Mouse (Mus musculus) spleen, adult 18-20 months (tissue): ENCODE measurements around the gene Adgrg6.

Experiments
- DNase-seq, 2 experiments: peaks; one replicate each; pipeline ENCODE4 v3.0.0; 2022; ENCODE audit warnings: mixed read lengths in 2 of 2

The Adgrg6 gene

DNA sequence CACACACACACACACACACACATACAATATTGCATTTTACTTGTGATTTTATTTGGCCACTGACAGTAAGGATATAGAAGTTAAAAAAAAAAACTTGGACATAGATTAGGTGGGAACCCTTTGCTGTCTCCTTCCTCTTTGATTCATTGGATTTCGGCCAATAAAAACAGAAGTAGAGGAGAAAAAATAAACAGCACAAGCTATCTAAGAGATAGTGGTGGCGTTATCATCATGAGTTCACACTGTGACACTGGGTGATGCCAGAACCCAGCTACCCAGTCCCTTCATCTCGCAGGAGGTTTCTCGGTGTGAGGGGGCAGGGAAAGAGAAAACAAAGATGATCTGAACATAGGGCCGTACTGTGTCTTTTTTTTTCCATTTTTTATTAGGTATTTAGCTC is 62.2 kb downstream of the Adgrg6 start:
- DNase-seq, result no peak

DNA sequence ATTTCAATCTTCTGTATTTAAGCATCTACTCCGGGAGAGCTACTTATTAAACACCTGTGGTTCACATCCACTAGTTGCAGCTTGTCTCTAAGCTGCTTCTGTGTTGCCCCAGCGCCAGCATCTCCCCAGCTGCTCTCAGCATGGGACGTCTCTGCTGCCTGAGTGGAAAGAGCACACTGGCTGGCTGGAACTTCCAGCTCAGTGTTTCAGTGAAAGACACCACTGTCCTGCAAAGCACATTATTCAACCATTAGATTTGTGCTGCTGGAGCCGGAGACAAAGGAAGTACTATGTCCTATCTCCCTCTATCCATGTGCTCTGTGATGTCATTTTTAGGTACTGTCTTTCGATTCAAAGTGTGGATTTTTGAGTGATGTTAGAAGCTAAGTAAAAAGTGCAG is 63.0 kb downstream of the Adgrg6 start:
- DNase-seq, result no peak

DNA sequence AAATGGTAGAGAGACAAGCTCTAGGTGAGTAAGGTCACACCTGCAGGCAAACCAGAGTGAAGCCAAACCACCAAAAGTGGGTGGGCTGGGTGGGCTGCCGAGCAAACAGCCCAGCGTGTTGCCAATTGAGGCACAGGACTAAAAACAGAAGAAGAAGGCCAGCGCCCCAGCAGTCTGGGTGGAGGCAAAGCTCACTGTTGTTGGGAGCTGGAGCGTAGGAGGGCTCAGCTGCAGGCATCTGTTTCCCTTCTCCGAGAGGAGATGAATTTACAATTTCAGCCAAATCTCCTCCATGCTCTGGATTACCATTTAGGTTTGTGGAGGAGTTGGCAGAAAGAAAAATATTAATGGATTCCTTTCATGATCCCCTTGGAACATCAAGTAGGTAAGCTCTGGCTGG is 64.5 kb downstream of the Adgrg6 start:
- DNase-seq, result no peak

DNA sequence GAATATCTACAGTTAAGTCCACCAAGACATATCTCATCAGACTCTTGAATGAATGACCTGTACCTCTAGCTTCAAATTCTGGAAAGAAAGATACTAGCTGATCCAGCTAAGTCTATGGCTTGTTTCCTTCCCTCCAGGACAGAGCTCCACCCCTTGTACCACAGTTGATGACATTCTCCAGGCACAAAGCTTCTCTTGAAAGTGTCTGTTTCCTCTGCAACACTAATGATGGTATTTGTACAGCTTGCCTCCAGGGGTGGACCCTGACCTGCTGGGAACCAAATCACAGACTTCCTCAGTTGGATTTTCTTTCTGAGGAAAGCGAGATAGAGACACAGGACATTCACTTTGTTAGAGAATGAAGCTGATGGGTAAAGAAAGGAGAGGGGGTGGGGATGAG is 69.1 kb downstream of the Adgrg6 start:
- DNase-seq, result no peak

DNA sequence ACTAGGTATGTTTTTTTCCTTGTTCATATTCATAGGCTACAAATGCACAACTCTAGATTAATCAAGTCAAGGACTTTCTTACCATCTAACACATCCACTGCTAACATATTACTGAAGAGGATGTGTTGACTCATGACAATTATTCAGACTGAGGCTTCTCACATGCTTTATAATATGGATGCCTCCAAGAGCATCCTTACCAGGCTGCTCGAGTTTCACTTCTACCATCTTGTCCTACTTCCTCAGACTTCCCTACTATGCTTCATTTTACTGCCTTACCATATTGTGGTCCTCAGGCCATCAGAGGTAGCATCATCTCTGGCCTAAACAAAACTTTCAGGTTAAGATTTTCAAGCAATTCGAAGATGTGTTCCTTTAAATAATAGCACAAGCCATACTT is 69.8 kb downstream of the Adgrg6 start:
- DNase-seq, result no peak

DNA sequence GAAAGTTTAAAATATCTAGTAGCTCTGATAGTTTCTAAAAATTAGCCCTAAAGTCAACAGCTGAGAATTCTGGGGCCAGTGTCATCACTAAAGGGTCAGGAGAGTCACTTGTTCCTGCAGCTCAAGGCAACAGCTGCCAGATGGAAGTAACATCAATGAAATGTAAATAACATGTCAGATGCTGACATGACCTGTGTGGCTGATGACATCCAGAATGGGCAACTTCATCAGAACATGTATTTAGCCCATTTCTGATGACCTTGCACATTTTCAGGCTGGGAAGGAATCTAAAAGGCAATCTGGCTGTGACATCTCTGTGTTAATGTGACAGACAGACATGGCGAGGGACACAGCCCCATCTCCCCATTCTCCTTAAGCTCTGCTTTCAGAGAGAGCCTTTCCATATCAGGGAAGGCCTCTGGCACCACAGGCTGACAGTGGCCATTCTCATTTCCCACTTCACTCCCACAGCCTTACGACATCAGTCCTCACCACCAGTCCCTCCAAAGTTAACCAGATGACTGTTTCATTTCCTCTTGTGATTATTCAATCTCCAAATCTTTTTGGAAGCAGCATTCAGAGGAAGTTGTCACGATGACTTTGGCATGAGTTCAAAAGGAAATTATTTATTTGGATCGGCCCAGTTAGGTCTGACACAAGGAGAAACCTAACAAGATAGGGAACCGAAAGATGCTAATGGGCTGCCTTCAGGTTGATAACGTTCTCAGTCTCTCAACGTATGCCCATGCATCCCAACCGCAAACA is 70.7 kb downstream of the Adgrg6 start:
- DNase-seq, result no peak

DNA sequence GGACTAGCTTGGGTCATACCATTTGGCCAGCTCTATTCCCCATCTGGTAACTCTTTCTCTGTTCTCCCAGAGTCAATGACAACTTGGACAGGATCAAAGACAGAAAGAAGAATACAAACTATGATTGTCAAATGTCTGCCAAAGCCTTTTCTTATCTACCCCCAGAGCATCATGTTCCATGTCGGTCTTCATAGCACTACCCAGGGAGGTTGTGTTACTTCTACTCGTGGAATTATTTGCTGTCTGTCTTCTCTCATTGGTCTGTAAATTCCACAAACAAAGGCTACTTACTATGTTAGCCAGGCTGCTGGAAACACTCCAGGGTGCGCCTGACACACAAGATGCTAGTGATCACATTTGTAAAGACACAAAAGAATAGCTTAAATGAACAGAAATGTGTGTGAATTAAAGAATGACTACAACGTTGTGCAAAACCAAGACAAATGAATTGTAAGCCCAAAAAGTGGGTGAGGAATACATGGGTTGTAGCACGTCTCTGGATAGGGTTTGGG is 74.4 kb downstream of the Adgrg6 start:
- DNase-seq, result no peak

DNA sequence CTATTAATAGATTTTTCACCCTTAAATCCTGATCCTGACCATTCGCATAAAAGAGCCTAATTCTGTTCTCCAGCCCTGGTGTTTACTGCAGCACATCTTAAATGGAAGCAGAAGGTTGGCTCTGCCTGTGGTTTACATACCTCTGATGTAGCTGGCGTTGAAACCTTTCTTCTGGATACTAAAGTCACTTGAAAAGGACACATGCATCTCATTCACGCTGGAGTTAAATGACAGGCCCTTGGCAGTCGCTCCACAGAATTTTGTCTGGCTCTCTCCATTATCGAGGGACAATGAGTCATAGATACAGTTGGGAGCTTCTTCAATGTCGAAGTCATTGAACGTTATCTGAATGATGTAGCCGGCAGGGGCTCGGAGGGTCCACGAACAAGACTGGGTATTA is 76.8 kb downstream of the Adgrg6 start:
- DNase-seq, result no peak

DNA sequence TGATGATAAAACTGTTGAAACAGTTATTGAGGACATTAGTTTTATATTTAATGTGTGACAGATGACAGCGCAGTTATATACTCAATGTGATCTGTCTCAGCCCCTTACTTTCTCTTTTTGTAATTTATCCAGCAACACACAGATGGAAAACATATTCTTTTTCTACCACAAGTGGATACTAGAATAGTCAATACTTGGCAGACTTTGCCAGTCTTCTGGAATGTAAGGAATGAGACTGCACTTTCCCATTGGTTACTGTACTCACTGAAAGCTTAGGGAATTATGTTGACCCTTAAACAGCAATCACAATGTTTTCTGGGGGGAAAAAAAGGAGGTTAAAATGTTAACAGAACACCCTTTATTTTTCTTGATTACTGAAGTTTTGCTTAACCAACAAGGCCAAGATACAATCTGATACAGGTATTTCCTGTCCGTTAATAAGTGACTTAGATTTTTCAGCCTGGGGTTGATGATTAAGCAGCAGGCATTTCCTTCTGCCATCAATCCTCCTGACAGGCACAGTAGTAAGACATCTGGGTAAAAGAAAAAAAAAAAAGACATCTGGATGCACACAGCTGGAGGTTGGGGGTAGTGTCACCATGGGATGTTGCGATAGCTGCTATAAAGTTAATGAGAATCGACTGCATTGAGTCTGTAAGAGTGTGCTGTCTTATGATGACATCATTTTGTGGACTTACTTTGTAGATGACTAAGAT is 81.5 kb downstream of the Adgrg6 start:
- no peak for DNase-seq

DNA sequence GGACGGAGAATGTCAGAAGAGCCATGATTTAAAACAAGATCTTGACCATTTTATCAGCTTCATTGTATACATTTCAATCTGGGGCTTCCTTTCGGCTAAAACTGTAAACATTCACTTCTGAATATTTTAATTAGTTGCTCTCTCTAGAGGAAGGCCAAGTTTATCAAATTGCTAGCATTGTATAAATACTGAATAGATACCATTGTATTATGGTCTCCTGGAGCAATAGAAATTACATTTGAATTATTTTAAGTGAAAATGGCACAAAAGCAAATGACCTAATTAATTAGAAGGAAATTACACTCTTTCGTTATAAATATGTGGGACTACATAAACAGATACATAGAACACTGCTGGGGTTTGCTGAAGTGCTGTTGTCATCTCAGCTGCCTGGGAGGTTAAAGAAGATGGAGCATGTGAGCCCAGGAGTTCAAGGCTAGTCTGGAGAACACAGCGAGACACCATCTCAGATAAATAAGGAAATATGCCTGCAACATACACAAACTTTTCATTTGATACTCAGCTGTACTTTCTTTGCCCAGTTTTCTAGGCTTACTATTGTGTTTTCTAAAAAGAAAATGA is 84.4 kb downstream of the Adgrg6 start:
- DNase-seq, result no peak

DNA sequence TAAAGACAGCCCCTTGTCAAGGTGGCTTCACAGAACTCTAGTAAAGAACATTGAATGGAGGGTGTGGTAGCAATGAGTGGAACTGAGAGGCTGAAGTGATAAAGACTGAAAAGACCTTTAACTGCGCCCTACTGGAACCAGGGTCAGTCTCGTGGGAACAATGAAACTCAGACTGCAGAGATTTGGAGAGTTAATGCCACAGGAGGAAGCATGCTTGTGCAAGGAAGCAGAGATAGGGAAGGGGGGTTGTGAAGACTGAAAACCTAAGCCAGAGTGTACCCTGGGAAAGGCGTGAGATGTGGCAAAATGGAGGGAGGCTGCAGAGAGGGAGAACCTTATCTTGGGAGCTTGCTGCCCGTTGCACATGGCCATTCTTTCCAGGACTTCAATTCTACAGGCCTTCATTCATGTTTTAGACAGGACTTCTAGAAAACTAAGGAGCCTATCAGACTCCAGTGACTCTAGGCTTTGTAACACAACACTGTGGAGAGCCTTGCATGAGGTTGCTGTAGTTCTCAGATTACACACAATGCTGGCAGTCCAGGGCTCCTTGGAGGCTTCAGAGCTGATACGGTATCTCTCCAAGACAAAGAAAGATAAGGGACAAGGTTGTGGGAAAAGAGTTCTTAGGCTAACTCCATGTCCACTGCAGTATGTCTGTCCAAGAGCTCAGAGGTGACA is 85.1 kb downstream of the Adgrg6 start:
- no peak for DNase-seq

DNA sequence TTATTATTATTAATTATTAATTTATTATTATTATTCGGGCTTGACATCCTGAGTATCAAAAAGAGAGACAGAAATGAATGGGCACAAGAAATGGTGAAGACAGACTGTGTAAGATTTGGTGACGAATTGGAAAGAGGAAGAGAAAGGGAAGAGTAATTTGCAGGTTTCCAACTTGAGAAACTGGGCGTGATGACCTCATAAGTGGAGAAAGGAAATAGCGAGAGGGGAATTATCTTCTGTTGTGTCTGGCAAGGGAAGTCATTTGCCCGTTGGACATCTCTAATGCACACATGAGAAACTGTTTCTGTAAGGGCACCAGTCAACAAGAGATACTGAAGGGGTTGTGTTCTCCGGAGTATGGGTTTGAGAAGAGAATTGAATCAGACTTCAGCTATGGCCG is 85.6 kb downstream of the Adgrg6 start:
- DNase-seq, result no peak

DNA sequence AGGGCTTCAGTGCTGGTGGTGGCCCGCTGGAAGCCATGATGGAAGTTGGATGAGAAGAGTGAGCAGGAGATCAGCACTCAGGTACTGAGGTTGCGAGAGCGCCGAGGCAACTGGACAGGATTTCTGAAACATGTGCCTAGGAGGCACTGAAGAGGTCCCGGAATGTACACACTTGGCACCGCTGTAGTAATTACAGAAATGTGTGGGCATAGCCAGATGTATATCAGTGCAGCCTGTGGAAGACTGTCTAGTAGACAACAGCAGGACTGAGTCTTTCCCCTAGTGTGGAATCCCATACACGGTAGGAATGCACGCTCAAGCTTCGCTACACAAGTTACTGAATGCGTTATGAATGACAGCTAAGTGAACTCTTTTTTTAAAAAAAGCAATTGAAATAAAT is 86.1 kb downstream of the Adgrg6 start:
- no peak for DNase-seq

DNA sequence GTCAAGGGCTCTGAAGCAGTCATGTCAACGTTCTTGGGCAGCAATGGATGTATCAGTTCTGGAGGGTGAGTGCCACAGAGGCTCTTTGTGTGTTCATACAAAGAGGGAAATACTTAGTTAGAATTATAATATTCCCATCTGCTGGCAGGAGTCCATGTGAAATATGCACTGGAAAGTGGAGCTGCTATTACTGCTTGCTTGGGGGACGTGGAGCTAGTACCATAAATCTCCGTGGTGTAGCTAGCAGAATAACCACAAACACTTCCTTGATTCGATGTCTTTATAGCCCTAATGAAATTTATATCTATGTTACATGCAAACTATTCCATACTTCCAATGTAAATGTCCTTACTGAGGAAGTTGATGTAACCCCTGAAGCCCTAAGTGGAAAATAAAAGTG is 91.0 kb downstream of the Adgrg6 start:
- no peak for DNase-seq

DNA sequence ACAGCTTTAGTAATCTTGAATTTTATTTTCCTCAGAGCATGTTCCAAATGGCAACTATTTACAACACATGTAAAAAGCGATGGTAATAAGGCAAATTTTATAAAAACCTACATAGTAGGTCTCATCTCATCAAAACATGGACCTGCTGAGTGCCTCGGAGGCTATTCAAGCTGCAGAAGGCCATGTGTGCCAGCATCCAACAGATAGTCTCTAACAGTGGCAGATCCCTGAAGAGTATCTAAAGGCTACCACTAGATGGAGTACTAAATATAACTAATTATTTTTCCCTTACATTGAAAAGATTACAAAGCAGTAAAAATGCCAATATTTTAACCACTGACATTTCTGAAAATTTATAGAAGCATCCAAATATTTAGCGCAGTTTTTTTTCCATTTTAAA is 93.6 kb downstream of the Adgrg6 start:
- DNase-seq, result no peak

DNA sequence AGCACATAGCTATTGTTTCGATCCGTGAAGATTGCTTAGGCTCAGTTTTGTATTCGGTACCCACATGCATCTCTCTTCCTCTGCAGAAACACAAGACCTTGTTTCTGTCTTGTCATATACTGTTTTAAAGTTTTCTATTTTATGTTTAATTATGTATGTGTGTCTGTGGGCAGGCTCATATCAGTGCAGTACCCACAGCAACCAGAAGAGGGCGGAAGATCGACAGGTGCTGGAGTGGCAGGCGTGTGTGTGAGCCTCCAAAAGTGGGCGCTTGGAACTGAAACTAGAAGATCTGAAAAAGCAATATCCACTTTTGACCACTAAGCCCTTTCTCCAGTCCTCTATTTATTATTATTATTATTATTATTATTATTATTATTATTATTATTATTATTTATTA is 95.4 kb downstream of the Adgrg6 start:
- DNase-seq, result no peak

DNA sequence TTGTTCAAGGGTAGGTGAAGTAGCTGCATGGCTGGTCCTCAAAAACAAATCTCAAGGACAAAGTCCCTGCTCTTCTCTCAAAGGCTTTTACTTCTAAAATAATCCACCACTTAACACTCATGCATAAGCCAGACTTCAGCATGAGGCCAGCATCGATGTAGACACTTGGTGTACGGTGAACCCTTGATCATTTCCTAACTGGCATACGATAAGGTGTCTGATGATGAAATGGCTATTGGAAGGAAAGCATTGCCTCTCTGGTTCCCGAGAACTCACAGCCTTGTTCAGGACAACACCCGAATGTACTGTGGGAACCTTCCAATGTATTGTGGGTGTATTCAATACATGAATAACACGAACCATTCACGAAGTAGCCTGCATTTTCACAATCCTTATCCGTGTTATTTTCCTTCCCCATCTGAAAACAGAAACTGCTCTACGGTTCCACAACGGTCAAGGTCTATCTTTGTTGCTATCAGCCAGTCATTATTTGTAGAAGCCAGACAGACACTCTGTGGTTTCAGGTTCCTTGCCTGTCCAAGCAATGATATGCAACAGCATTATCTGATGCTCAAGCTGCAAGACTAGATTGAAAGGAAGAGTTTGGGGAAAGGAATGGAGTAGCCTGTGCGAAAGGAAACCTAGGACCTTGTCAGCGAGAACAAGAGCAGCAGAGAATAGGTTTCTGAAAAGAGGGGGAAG is 99.7 kb downstream of the Adgrg6 start:
- DNase-seq, result no peak

DNA sequence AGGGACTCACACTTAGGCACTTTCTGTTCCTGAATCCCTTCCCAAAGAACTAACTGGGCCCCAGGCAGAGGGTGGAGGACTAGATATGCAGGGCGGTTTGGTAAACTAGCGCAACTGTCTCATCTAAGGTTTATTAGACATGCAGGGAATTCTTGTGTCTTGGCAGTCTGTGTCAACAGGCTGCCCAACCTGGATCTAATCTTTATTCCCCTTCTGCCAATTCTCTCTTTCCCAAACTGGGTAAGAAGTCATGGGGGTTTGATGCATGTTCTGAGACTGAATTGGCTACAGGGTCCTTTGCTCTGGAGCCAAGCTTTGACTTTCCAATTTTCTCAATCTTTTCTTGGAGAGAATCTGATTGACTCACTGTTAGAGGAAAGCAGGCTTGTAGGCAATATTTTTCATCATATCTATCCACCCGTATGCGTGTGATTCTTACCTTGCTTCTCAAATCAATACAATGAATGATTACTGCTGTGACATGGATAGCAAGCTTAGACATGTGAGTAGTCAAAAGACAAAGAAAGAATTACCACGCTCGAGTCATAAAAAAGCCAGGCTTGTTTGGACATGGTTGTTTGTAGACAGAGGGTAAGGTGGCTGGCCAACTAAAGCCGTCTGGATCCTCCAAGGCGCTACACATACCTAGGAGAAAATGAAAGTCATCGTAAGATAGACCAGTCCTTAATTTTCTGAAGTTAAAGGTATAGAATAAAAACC is 104.4 kb downstream of the Adgrg6 start:
- no peak for DNase-seq

DNA sequence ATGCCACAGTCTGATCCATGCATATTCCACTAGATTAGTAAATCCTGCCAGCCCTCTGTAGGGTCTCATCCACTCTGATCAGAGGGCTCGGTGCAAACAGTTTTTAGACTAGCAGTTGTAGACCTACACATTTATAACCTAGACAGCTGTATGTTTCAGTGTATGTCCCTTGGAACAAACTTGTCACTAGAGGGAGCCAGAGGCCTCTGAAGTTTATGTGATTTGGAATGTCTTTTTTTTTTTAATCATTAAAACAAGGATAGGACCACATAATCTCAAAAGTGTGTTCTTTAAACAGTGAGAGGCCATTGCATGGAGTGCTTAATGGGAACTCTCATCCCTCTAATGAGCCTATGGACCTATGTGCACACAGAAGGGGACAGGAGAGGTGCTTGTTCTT is 141.4 kb downstream of the Adgrg6 start:
- no peak for DNase-seq

DNA sequence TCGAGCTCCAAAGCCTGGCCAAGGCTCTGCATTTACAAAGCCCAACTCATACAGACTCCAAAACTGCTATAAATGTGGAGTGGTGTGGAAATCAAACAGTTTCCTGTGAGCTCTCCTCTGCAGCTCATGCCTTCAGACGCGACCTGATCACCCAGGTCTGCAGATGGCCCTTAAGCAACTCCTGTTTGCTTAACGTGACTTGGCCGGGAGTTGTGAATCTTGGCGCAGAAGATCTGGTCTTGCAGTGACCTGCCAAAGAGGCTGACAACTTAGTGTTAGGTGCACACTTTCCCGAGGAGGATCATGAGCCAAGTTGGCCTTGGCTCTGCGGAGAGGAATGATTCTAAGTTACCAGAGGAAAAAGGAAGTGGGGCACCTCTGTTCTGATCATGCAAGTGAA is 143.7 kb downstream of the Adgrg6 start:
- no peak for DNase-seq

DNA sequence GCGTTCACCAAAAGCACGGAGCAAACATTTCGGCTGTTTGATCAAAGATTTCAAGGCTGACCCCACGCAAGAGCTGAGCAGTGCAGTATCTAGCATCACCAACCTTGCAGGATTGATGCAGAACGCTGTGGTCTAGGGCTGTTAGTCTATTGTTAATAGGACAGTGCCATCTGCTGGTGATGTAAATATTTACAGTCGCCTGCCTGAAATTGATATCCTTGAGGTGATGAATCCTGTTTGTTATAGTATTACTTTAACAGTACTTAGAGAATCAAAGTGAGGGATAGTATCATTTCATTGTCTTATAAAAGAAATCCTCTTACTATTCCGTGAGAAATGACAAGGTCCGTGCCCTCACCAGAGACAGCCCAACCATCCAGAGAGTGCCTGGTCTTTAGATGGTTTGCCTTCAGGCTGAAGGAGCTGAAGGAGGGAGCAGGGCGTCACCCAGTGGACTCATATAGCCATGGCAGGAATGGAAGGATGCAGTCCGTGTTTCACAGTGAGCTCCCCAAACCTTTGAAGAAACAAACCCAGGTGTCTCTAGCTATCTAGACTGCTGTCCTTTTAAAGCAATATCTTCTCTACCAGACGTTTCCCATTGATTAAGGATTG is 154.3 kb downstream of the Adgrg6 start:
- peak; percentile 6 to 38 for DNase-seq

DNA sequence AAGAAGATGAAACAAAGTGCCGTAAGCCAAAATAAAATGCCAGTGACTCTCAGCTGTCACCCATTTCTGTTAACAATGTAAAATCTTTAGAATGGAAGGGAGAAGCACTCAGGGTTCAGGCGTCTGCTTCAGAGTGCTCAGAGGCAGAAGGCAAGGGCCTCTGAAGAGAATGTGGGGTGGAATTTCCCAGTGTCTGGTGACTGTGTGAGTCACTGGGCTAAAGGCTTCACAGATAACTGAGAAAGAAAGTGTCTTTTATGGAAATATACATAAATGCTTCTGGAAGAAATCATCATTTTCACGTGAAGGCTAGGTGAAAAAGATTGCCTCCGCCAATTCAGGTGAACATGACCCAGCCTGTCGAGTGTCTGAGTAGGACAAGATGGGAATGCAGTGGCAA is 159.9 kb downstream of the Adgrg6 start:
- no peak for DNase-seq
